Mouse (Mus musculus) small intestine, adult 2 months (tissue): Measurements from ENCODE around the gene Qrfp. TPM values are rescaled to one million over a fixed set of nuclear protein-coding genes. Genes with fewer than 3 reads are reported as not detected.

Experiments
- H3K27ac ChIP-seq: fragments of 200-500 bp; 2 replicates; pipeline ENCODE4 v1.5.1; 2012; ENCODE audit warnings: low read depth, low read length, control low read depth, inconsistent platforms; ENCODE audit not compliant: insufficient read depth
- H3K27me3 ChIP-seq: fragments of 200-500 bp; 2 replicates; pipeline ENCODE4 v1.6.1; 2012; ENCODE audit warnings: mild to moderate bottlenecking, moderate library complexity, low read length, inconsistent platforms; ENCODE audit not compliant: control insufficient read depth, insufficient read depth
- H3K36me3 ChIP-seq: fragments of 200-500 bp; 2 replicates; pipeline ENCODE4 v1.6.1; 2012; ENCODE audit warnings: mild to moderate bottlenecking, low read length, control low read depth, inconsistent platforms; ENCODE audit not compliant: control insufficient read depth, insufficient read depth
- H3K4me1 ChIP-seq: fragments of 200-500 bp; 2 replicates; pipeline ENCODE4 v1.6.1; 2012; ENCODE audit warnings: low read length, inconsistent platforms, mixed read lengths; ENCODE audit not compliant: control insufficient read depth, insufficient read depth, insufficient read length
- H3K4me3 ChIP-seq: fragments of 200-500 bp; 2 replicates; pipeline ENCODE4 v1.5.1; 2012; ENCODE audit warnings: low read depth, mild to moderate bottlenecking, control low read depth, inconsistent platforms, low read length, moderate library complexity
- CTCF ChIP-seq: fragments of 200-500 bp; IDR thresholded peaks from 2 replicates; pipeline ENCODE4 v1.5.1; 2012; ENCODE audit warnings: low read depth, mild to moderate bottlenecking, control low read depth, inconsistent platforms, low read length, moderate library complexity, mixed read lengths; ENCODE audit not compliant: insufficient replicate concordance, insufficient read length; ENCODE audit errors: extremely low read depth
- POLR2A ChIP-seq: fragments of 200-500 bp; IDR thresholded peaks from 2 replicates; pipeline ENCODE4 v1.6.1; 2012; ENCODE audit warnings: low read depth, mild to moderate bottlenecking, control low read depth, inconsistent platforms, low read length, moderate library complexity
- WGBS: fragments of 180-500 bp; shearing (Covaris S2); methylation state at CpG from one replicate; pipeline ENCODE4 v1.1.7; 2018; 5-methylcytosine and 5-hydroxymethylcytosine counted together
- polyA plus RNA-seq: library from polyadenylated mRNA; depleted of rRNA; stranded (reverse); fragments of >200 nt; gene quantifications from 2 replicates; pipeline ENCODE4 v1.2.3, GENCODE M21; 2012; rRNA removed

The Qrfp gene
- polyA plus RNA-seq, 1 experiment = 0.06 TPM

DNA sequence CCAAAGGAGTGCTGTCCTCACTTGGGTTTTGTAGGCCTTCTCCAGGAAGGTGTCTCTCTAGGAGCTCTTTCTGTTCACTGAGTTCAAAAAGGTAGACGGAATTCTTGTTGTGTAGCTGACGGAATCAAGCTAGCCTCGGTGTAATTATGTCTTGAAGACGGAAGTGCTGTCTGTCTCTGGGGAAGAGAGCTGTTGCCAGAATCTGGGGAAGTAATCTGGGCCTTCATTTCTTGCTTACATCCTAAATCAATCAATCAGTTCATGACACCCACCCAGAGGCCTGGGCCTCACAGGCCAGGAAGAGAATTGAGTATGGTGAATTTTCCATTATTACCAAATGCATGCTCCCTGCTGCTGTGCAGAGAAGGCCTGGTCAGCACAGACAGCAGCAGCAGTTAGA lies 48.8 kb downstream of the Qrfp start:
- 1% methylated on average over 4 of the region's 4 CpGs for WGBS
- H3K4me3 ChIP-seq = no peak overlapping the region
- peaks cover 16% of the 10 kb centered on the region; the same call in 1 of the 2 replicates for H3K4me1 ChIP-seq
- H3K27me3 ChIP-seq = no peaks in the 10 kb centered on the region
- TF ChIP-seq POLR2A (no peak), CTCF (no peak)
- H3K27ac ChIP-seq = peak overlapping the region; percentile 38
- no peaks in the 10 kb centered on the region for H3K36me3 ChIP-seq

DNA sequence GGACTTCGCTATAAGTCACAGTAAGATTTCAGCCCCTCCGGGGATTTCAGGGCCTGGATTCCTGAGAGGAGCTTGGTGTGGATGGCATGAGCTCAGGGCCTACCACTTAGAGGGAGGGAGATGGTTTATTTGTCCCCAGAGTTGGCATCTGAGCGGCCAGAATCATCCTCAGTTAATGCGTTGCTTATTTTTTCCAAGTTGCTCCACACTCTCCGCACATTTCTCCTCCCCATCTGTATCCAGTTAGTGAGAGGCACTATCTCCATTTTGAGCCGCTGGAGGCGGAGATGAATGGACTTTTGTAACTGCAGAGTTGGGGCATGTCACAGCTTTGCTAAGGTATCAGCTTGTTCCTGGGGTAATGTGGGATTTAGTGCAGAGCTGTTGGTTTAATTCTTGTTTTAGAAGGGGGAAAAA lies 49.3 kb downstream of the Qrfp start:
- TF ChIP-seq CTCF (no peak), POLR2A (no peak)
- WGBS = 6% methylated on average over 7 of the region's 7 CpGs
- Histone ChIP-seq H3K36me3 (no peaks in the 10 kb centered on the region), H3K4me1 (peaks cover 16% of the 10 kb centered on the region; the same call in 1 of the 2 replicates), H3K4me3 (peak overlapping the region; percentile 77), H3K27me3 (no peaks in the 10 kb centered on the region), H3K27ac (peak overlapping the region; percentile 38)

DNA sequence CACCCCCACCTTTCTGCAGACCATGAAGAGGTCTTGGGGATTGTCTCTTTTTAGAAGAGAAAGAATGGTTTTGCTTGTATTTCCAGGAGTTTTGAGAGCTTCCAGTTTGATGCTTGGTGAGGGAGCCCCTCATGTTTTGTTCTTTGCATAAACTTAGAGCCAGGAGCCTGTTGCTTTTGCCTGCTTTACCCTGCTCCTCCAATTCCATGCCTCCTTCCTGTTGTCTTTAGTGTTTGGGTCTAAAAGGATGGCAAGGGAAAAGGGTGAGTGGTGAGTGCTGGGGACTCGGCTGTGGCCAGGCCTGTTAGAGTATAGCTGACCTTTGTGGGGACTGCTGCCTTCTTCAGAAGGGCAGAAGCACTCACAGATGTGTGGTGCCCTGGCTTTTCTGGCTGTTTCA lies 49.9 kb downstream of the Qrfp start:
- TF ChIP-seq POLR2A (no peak), CTCF (no peak)
- H3K27me3 ChIP-seq = no peaks in the 10 kb centered on the region
- 0% methylated on average over 1 of the region's 1 CpGs for WGBS
- peak overlapping the region; percentile 77 for H3K4me3 ChIP-seq
- peaks cover 13% of the 10 kb centered on the region; the same call in 1 of the 2 replicates for H3K4me1 ChIP-seq
- no peaks in the 10 kb centered on the region for H3K36me3 ChIP-seq
- H3K27ac ChIP-seq = peak overlapping the region; percentile 72

- no peak; the same call in 1 of the 2 replicates for TF ChIP-seq POLR2A
- no peak for TF ChIP-seq CTCF
- 1% methylated on average over 42 of the region's 42 CpGs for WGBS
- H3K4me1 ChIP-seq = peaks cover 13% of the 10 kb centered on the region; the same call in 1 of the 2 replicates
- no peaks in the 10 kb centered on the region for H3K27me3 ChIP-seq
- H3K4me3 ChIP-seq = peak overlapping the region; percentile 77
- peak overlapping the region; percentile 72 for H3K27ac ChIP-seq
- no peaks in the 10 kb centered on the region for H3K36me3 ChIP-seq
These were observed 50.5 kb downstream of the Qrfp start for GRCm38 (mm10) chr2:31759751-31760460.

GRCm38 (mm10) chr2:31758966-31759365 lies 51.4 kb downstream of the Qrfp start:
- Histone ChIP-seq H3K4me1 (peaks cover 13% of the 10 kb centered on the region; the same call in 1 of the 2 replicates), H3K27me3 (no peaks in the 10 kb centered on the region), H3K27ac (no peak overlapping the region; the same call in 1 of the 2 replicates), H3K36me3 (no peaks in the 10 kb centered on the region), H3K4me3 (no peak overlapping the region)
- TF ChIP-seq POLR2A (no peak), CTCF (no peak)
- 65% methylated on average over 5 of the region's 5 CpGs for WGBS

DNA sequence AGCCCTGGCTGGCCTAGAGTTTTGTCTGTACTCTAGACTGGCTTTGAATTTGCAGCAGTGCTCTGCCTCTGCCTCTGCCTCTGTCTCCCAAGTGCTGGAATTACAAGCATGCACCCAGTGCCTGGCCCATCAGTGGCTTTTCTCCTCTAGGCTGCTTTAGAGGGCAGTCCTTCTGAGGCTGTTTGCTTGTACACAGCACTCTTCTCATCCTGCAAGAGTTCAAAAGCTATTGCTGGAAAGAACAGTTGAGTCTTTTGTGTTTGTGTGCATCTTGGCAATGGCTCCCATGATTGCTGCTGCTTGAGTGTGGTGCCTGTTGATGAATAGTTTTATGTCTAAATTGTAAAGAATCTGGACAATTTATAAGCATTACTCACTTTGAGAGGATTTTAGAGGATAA lies 52.9 kb downstream of the Qrfp start:
- TF ChIP-seq CTCF (no peak), POLR2A (no peak)
- H3K27ac ChIP-seq = no peak overlapping the region
- no peak overlapping the region for H3K4me3 ChIP-seq

More for the DNA sequence above, 52.9 kb downstream of the Qrfp start:
- Histone ChIP-seq H3K4me1 (peaks cover 10% of the 10 kb centered on the region; the same call in 1 of the 2 replicates), H3K36me3 (no peaks in the 10 kb centered on the region), H3K27me3 (no peaks in the 10 kb centered on the region)

Other genes with a start within 250 kb of the Qrfp start
- 16.5 and 23.3 TPM in 2 replicates for gene Fubp3, start 237.9 kb downstream of the Qrfp start, polyA plus RNA-seq
- 0.04 TPM in 1 of 2 replicates, not detected in the other for gene Prdm12, start 170.5 kb downstream of the Qrfp start, polyA plus RNA-seq
- 2.5 and 4.0 TPM in 2 replicates for gene Exosc2, start 139.9 kb downstream of the Qrfp start, polyA plus RNA-seq
- 28.0 and 55.5 TPM in 2 replicates for gene Abl1, start 122.2 kb downstream of the Qrfp start, polyA plus RNA-seq
- gene Fibcd1, start 35.4 kb upstream of the Qrfp start, polyA plus RNA-seq = 0.30 and 0.91 TPM in 2 replicates
- 2.2 and 4.4 TPM in 2 replicates for gene Lamc3, start 76.7 kb upstream of the Qrfp start, polyA plus RNA-seq
- 0.47 and 0.80 TPM in 2 replicates for gene Aif1l, start 139.6 kb upstream of the Qrfp start, polyA plus RNA-seq
- 11.4 and 21.8 TPM in 2 replicates for gene Nup214, start 163.9 kb upstream of the Qrfp start, polyA plus RNA-seq